Mouse (Mus musculus) forebrain, embryonic 10.5 days (tissue): Measurements from ENCODE around the gene Olfr698. TPM values are rescaled to one million over a fixed set of nuclear protein-coding genes. Genes with fewer than 3 reads are reported as not detected.

Experiments used
- polyA plus RNA-seq: library from polyadenylated mRNA; unstranded; fragments of >200 nt; fragmentation: Nextera tagmentation; extraction: Ambion mirVana; gene quantifications from 2 replicates; pipeline ENCODE4 v1.2.1, GENCODE M21; 2016

Gene Olfr698
- polyA plus RNA-seq, 1 experiment from 2014 or later: not detected

Other genes with a start within 250 kb of the Olfr698 start
- gene Olfr693, start 74.8 kb downstream of the Olfr698 start, polyA plus RNA-seq: not detected in 2 replicates
- gene Olfr694, start 63.6 kb downstream of the Olfr698 start, polyA plus RNA-seq: not detected in 2 replicates
- gene Olfr695, start 39.0 kb downstream of the Olfr698 start, polyA plus RNA-seq: not detected in 2 replicates
- gene Olfr697, start 13.0 kb downstream of the Olfr698 start, polyA plus RNA-seq: not detected in 2 replicates
- not detected in 2 replicates for gene Olfr699, start 37.8 kb upstream of the Olfr698 start, polyA plus RNA-seq
- not detected in 2 replicates for gene Olfr700, start 53.4 kb upstream of the Olfr698 start, polyA plus RNA-seq
- not detected in 2 replicates for gene Olfr701, start 58.7 kb upstream of the Olfr698 start, polyA plus RNA-seq
- not detected in 2 replicates for gene Olfr702, start 78.5 kb upstream of the Olfr698 start, polyA plus RNA-seq
- not detected in 2 replicates for gene Olfr703, start 88.0 kb upstream of the Olfr698 start, polyA plus RNA-seq
- not detected in 2 replicates for gene Olfr704, start 107.8 kb upstream of the Olfr698 start, polyA plus RNA-seq
- gene Olfr705, start 121.5 kb upstream of the Olfr698 start, polyA plus RNA-seq: not detected in 2 replicates
- not detected in 2 replicates for gene Olfr706, start 132.8 kb upstream of the Olfr698 start, polyA plus RNA-seq
- not detected in 2 replicates for gene Olfr707, start 145.8 kb upstream of the Olfr698 start, polyA plus RNA-seq
- gene Olfr1532-ps1, start 152.6 kb upstream of the Olfr698 start, polyA plus RNA-seq: not detected in 2 replicates
- not detected in 2 replicates for gene Olfr709-ps1, start 176.8 kb upstream of the Olfr698 start, polyA plus RNA-seq
- gene Olfr710, start 192.9 kb upstream of the Olfr698 start, polyA plus RNA-seq: not detected in 2 replicates
- gene Olfr6, start 208.5 kb upstream of the Olfr698 start, polyA plus RNA-seq: not detected in 2 replicates
- gene Olfr711, start 220.1 kb upstream of the Olfr698 start, polyA plus RNA-seq: not detected in 2 replicates